Mouse (Mus musculus): ENCODE results near the gene Snw1. TPM values are rescaled to one million over a fixed set of nuclear protein-coding genes. Genes with fewer than 3 reads are reported as not detected.

Gene Snw1
- polyA plus RNA-seq, 1 experiment from 2014 or later: 137 TPM

- WGBS: 42% methylated on average over 5 of the region's 5 CpGs
- Histone ChIP-seq H3K4me1 (peaks cover 13% of the 10 kb centered on the region), H3K4me3 (no peak overlapping the region), H3K9ac (no peak overlapping the region), H3K36me3 (no peaks in the 10 kb centered on the region; the same call in none of the 2 replicates), H3K27me3 (replicated peaks) (no peaks in the 10 kb centered on the region), H3K4me2 (replicated peaks) (peak overlapping the region; percentile 16; the same call in 1 of the 2 replicates), H3K9me3 (no peaks in the 10 kb centered on the region), H3K27ac (peak overlapping the region; percentile 34; the same call in 1 of the 2 replicates)
- ATAC-seq (ENCODE audit: low FRiP score, low read depth): peak; percentile 88
Measured at GRCm38 (mm10) chr12:87418921-87419320, 53.2 kb downstream of the Snw1 start.

DNA sequence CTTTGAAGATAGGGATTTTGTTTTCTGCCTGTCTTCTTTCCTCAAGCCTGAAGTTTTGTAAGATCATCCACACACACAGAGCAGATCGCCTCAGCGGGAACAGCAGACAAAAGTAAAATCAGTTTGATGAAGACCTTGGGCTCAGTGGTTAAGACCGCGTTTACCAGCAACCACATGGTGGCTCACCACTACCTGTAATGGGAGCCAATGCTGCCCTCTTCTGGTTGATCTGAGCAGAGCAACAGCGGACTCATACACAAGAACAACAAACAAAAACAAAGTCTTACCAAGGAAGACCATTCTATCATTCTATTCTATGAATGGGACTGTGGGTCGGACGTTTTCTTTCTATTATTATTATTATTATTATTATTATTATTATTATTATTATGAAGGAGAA is 55.4 kb downstream of the Snw1 start:
- H3K27ac ChIP-seq: no peak overlapping the region
- H3K4me2 ChIP-seq (replicated peaks): no peak overlapping the region
- H3K36me3 ChIP-seq: no peaks in the 10 kb centered on the region
- ATAC-seq (ENCODE audit: low FRiP score, low read depth): no peak
- no peak overlapping the region for H3K9ac ChIP-seq
- no peaks in the 10 kb centered on the region for H3K9me3 ChIP-seq
- H3K4me3 ChIP-seq: no peak overlapping the region
- H3K27me3 ChIP-seq (replicated peaks): no peaks in the 10 kb centered on the region
- WGBS: 44% methylated on average over 7 of the region's 7 CpGs
- H3K4me1 ChIP-seq: peaks cover 13% of the 10 kb centered on the region

- peaks cover 13% of the 10 kb centered on the region for H3K4me1 ChIP-seq
- no peak overlapping the region for H3K27ac ChIP-seq
- no peak for ATAC-seq (ENCODE audit: low FRiP score, low read depth)
Measured at GRCm38 (mm10) chr12:87415358-87415757, 56.7 kb downstream of the Snw1 start.

GRCm38 (mm10) chr12:87413179-87413790 is 58.8 kb downstream of the Snw1 start:
- peak; percentile 67 for ATAC-seq (ENCODE audit: low FRiP score, low read depth)
- H3K9ac ChIP-seq: no peak overlapping the region
- no peaks in the 10 kb centered on the region for H3K9me3 ChIP-seq
- 21% methylated on average over 4 of the region's 4 CpGs for WGBS
- H3K4me2 ChIP-seq (replicated peaks): no peak overlapping the region
- no peaks in the 10 kb centered on the region for H3K4me1 ChIP-seq
- no peaks in the 10 kb centered on the region for H3K36me3 ChIP-seq
- no peak overlapping the region for H3K27ac ChIP-seq
- H3K4me3 ChIP-seq: no peak overlapping the region
- no peaks in the 10 kb centered on the region for H3K27me3 ChIP-seq (replicated peaks)

More at GRCm38 (mm10) chr12:87415358-87415757, 56.7 kb downstream of the Snw1 start:
- Histone ChIP-seq H3K9ac (no peak overlapping the region), H3K27me3 (replicated peaks) (no peaks in the 10 kb centered on the region), H3K36me3 (no peaks in the 10 kb centered on the region), H3K4me3 (no peak overlapping the region), H3K4me2 (replicated peaks) (no peak overlapping the region), H3K9me3 (no peaks in the 10 kb centered on the region)
- 87% methylated on average over 4 of the region's 4 CpGs for WGBS

DNA sequence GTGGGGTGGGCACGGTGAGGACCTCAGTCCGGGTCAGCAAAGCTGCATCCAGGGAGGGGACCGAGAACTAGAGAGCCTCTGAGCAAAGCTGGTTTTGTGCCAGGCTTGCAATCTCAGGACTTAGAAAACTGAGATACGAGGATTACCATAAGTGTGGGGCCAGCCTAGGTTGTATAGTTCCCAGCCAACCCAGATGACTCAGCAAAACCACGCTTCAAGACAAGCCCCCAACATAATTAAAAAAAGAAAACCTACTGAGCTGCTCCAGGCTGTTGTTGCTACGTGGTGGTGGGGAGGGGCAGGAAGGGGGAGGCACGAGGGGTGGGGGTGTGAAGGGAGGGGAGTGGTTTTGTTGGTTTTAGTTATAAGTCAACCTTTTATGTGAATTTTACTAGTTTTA is 61.1 kb downstream of the Snw1 start:
- no peak for ATAC-seq (ENCODE audit: low FRiP score, low read depth)
- Histone ChIP-seq H3K4me1 (no peaks in the 10 kb centered on the region), H3K4me2 (replicated peaks) (no peak overlapping the region), H3K36me3 (no peaks in the 10 kb centered on the region), H3K4me3 (no peak overlapping the region), H3K9me3 (no peaks in the 10 kb centered on the region), H3K9ac (no peak overlapping the region), H3K27me3 (replicated peaks) (no peaks in the 10 kb centered on the region), H3K27ac (no peak overlapping the region)
- WGBS: 68% methylated on average over 7 of the region's 7 CpGs

DNA sequence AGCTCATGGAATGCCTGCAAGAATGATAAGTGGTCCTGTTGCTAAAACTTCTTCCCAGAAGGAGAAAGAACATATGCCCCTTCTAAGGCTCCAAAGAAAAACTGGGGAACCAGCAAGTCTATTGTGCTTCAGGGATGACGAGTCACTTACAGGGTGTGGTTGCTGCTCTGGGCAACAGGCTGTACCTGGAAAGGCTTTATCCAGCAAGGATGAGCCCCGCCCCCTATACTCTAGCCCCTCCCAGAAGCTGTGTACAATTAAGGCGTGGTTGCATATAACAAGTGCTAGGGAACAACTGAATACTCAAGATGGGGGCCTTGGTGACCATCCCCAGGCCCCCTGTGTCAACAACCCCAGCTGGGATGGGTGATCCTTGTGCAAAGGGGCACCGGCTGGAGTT is 63.0 kb downstream of the Snw1 start:
- no peaks in the 10 kb centered on the region for H3K27me3 ChIP-seq (replicated peaks)
- no peak overlapping the region for H3K4me3 ChIP-seq
- H3K4me2 ChIP-seq (replicated peaks): no peak overlapping the region
- no peak for ATAC-seq (ENCODE audit: low FRiP score, low read depth)
- H3K27ac ChIP-seq: no peak overlapping the region
- H3K9ac ChIP-seq: no peak overlapping the region
- H3K4me1 ChIP-seq: no peaks in the 10 kb centered on the region
- WGBS: 84% methylated on average over 4 of the region's 4 CpGs
- no peaks in the 10 kb centered on the region for H3K36me3 ChIP-seq
- no peaks in the 10 kb centered on the region for H3K9me3 ChIP-seq

GRCm38 (mm10) chr12:87407869-87408605 is 64.0 kb downstream of the Snw1 start:
- Histone ChIP-seq H3K4me2 (replicated peaks) (0 out of 2 replicates have a peak overlapping the region, but pooled peaks have one; percentile 4), H3K27me3 (replicated peaks) (no peaks in the 10 kb centered on the region), H3K4me3 (no peak overlapping the region), H3K9ac (no peak overlapping the region), H3K27ac (no peak overlapping the region), H3K4me1 (no peaks in the 10 kb centered on the region), H3K36me3 (no peaks in the 10 kb centered on the region), H3K9me3 (no peaks in the 10 kb centered on the region)
- WGBS: 53% methylated on average over 21 of the region's 21 CpGs
- ATAC-seq (ENCODE audit: low FRiP score, low read depth): no peak

DNA sequence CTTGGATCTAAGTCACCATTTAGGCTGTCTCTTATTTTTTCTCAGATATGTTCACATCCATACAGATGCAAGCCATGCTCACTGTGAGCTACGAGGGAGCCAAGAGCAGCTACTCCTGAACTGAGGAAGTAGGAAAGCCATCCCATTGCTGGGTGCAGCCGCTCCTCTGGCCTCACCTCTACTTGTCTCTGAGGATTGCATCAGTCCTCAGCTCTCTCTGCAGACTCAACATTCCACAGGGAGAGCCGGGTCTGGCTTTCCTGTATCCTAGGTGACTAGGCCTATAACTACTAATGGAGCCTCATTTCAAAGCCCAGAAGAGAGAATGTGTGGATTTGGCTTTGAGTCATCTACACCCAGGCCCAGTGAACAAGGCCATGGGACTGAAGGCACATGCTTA is 66.4 kb downstream of the Snw1 start:
- Histone ChIP-seq H3K4me3 (no peak overlapping the region), H3K36me3 (no peaks in the 10 kb centered on the region), H3K27me3 (replicated peaks) (no peaks in the 10 kb centered on the region), H3K4me1 (no peaks in the 10 kb centered on the region), H3K9me3 (no peaks in the 10 kb centered on the region), H3K27ac (no peak overlapping the region), H3K4me2 (replicated peaks) (no peak overlapping the region), H3K9ac (no peak overlapping the region)
- 78% methylated on average over 3 of the region's 3 CpGs for WGBS
- ATAC-seq (ENCODE audit: low FRiP score, low read depth): no peak

DNA sequence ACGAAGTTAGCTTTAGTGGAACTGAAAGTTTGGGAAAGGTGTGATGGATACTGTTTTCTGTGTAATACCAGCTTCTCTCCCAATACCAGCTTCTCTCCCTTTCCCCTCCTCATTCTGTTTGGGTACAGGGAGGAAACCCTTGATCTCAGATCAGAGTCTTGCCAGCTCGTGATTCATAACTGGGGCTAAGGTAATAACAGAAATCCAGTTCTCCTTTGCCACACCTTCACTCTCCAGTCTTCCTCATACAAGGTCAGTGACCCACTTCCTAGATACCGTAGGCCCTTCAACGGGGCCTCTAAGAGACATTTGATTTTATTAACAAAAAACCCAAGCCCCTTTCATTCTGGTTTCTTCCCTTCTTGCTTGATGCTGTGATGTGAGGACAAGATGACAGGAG is 66.9 kb downstream of the Snw1 start:
- ATAC-seq (ENCODE audit: low FRiP score, low read depth): no peak
- H3K4me2 ChIP-seq (replicated peaks): no peak overlapping the region
- WGBS: 88% methylated on average over 4 of the region's 4 CpGs

DNA sequence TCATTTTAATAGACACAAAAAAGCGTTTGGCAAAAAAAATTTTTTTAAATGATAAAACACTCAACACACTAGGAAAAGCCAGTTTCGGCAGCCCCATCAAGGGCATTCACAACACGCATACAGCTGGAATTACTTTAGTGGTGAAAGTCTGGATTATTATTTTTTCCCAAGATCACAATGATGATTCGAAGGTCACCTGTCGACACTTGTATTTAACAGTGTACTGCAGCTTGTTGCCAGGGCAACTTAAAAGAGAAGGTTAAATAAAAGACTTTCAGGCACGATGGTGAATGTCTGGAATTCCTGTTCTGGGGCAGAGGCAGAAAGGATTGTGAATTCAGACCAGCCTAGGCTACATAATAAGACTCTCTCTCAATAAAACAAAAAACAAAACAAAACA is 70.2 kb downstream of the Snw1 start:
- ATAC-seq (ENCODE audit: low FRiP score, low read depth): no peak
- Histone ChIP-seq H3K9me3 (no peaks in the 10 kb centered on the region), H3K27ac (no peak overlapping the region), H3K9ac (no peak overlapping the region), H3K4me2 (replicated peaks) (no peak overlapping the region), H3K36me3 (no peaks in the 10 kb centered on the region), H3K4me3 (no peak overlapping the region), H3K4me1 (no peaks in the 10 kb centered on the region), H3K27me3 (replicated peaks) (no peaks in the 10 kb centered on the region)
- 68% methylated on average over 6 of the region's 6 CpGs for WGBS

More for the DNA sequence above, 66.9 kb downstream of the Snw1 start:
- Histone ChIP-seq H3K4me1 (no peaks in the 10 kb centered on the region), H3K27ac (no peak overlapping the region), H3K4me3 (no peak overlapping the region), H3K9me3 (no peaks in the 10 kb centered on the region), H3K36me3 (no peaks in the 10 kb centered on the region), H3K9ac (no peak overlapping the region), H3K27me3 (replicated peaks) (no peaks in the 10 kb centered on the region)

DNA sequence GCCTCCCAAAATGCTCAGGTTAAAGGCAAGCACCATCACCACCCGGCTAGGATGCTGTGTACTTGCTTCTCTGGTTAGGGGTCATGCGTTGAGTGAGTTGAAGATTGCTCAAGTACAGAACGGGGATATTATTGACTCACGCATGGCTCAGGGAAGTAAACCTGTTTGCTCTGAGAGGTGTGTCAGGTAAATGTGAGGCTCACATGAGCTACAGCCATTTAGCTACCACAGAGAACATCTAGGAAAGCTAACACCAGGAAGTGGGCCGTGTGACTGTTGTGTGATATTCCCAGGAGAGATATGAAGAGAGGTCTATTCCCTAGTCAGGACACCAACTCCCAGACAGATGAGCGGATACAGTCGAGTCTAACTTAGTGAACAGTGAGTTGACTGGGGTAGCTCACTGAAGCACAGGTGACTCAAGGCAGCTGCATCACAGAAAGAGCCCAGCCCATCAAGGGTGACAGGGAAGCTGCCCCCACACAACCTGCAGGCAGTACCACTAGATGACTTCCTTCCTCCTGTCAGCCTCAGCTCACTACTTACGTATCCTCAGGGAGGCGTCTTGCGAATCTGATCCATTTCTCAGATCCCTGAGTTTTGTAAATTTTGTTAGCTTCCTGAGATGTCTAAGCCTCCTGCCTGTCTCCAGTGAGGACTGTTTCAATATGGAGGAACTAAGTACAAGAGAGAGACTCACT is 72.8 kb downstream of the Snw1 start:
- WGBS: 89% methylated on average over 10 of the region's 10 CpGs
- ATAC-seq (ENCODE audit: low FRiP score, low read depth): no peak
- H3K9me3 ChIP-seq: no peaks in the 10 kb centered on the region
- H3K4me1 ChIP-seq: no peaks in the 10 kb centered on the region
- no peak overlapping the region for H3K27ac ChIP-seq
- H3K4me3 ChIP-seq: no peak overlapping the region
- H3K4me2 ChIP-seq (replicated peaks): no peak overlapping the region
- no peaks in the 10 kb centered on the region for H3K36me3 ChIP-seq
- no peaks in the 10 kb centered on the region for H3K27me3 ChIP-seq (replicated peaks)
- no peak overlapping the region for H3K9ac ChIP-seq
